Mouse (Mus musculus) ES-E14 (cell line): Measurements from ENCODE around the gene Otulin.

Source experiments
- CHD2 ChIP-seq: IDR thresholded peaks from 2 replicates; pipeline ENCODE4 v1.6.1; 2014; ENCODE audit warnings: mild to moderate bottlenecking, low read depth, low read length, inconsistent platforms
- HCFC1 ChIP-seq: IDR thresholded peaks from 2 replicates; pipeline ENCODE4 v1.6.1; 2012; ENCODE audit warnings: low read length, inconsistent platforms, borderline replicate concordance; ENCODE audit not compliant: insufficient read depth
- MAFK ChIP-seq: IDR thresholded peaks from 2 replicates; pipeline ENCODE4 v1.6.1; 2014; ENCODE audit warnings: mild to moderate bottlenecking, low read depth, low read length, inconsistent platforms; ENCODE audit not compliant: insufficient read depth
- ZC3H11A ChIP-seq: IDR thresholded peaks from 2 replicates; pipeline ENCODE4 v1.6.1; 2012; ENCODE audit warnings: low read depth, mild to moderate bottlenecking, inconsistent platforms, low read length, borderline replicate concordance

DNA sequence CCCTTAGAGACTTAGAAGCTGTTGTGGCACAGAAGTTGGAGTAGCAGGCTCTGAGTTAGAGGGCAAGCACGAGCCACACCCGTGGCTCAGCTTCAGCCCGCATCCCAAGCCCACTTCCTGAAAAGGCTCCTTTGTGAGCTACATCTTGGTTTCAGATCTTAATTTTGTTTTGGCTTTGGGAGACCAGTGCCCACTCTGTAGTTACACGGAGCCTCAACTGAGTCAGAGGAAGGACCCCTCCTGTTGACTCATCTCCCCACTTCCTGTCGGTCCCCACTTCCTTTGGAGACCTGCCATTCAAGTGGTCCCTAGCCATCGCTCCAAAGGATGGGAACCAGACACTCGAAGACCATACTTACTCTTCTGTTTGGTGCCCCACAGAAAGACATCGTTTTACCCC lies 112.5 kb downstream of the Otulin start:
- no peak for TF ChIP-seq MAFK
- TF ChIP-seq CHD2, result no peak
- TF ChIP-seq HCFC1, result no peak
- TF ChIP-seq ZC3H11A, result no peak
